Mouse (Mus musculus): ENCODE results near the gene Cabp1.
A peak's percentile ranks its signal among the peaks of the same experiment; 100 is the strongest.

The Cabp1 gene

GRCm38 (mm10) chr5:115127421-115128179 is 66.6 kb downstream of the Cabp1 start:
- no peak for DNase-seq (ENCODE audit: low read depth, low spot score)

DNA sequence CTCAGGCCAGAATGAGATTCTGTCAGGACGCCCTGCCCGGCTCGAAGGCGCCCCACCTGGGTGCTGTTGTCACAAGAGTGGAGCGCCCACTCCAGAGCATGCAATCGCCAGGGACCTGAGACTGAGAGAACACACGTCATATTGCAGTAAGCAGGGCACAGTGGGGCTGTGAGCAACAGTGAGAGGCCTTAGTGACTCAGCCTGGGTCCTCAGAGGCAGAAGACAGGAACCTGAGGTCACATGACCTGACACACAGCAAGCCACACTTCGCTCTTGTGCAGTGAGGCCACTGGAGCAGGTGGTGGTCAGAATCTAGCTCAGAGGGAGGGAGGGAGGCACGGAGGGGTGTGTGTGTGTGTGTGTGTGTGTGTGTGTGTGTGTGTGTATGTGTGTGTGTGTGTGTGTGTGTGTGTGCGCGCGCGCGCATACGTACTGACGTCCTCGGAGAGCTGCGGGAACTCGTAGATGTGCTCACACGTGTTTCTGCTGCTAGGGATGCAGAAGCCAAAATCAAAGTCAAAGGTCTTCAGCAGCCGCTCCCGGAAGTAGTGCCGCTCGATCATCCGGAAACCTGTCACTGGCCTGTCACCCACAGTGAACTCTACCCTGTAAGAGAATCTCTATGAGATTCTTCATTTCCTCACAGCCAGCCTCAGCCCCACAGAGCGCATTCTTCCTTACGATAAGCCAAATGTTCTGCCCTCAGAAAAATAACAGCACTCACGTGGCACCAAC is 67.4 kb downstream of the Cabp1 start:
- no peak for DNase-seq (ENCODE audit: low read depth, low spot score)

GRCm38 (mm10) chr5:115125211-115125871 is 68.8 kb downstream of the Cabp1 start:
- peak; percentile 58 for DNase-seq (ENCODE audit: low read depth, low spot score)

GRCm38 (mm10) chr5:115124690-115125089 is 69.5 kb downstream of the Cabp1 start:
- DNase-seq (ENCODE audit: low read depth, low spot score): no peak

DNA sequence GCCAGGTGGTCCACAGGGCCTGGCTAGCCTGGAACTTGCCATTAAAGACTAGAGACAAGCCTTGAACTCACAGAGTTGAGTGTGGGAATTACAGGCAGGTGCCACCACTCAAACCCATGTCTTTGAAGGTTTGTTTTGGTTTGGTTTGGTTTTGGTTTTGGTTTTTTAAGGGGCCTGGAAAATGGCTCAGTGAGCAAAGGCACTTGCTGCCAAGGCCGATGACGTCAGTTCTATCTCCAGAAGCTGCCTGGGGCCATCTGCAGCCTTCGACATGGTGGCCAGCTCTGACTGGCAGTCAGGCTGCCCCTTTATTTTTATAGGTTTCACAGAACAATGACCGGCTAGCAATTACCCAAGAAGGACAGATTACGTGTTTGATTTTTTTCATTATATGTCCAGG is 73.2 kb downstream of the Cabp1 start:
- DNase-seq (ENCODE audit: low read depth, low spot score): no peak

GRCm38 (mm10) chr5:115118961-115119570 is 75.1 kb downstream of the Cabp1 start, which contains the start of gene Acads:
Gene Acads, minus strand, starts transcription at chr5:115119346.
- DNase-seq (ENCODE audit: low read depth, low spot score): peak; percentile 59

Data from embryo, embryonic 11.5 days (tissue).